Mouse (Mus musculus): ENCODE measurements around the gene Bbs2. TPM values are rescaled to one million over a fixed set of nuclear protein-coding genes. Genes with fewer than 3 reads are reported as not detected.

The Bbs2 gene
- total and polyA plus RNA-seq, 3 experiments, result 3.4 to 6.8 TPM; not detected in 1

DNA sequence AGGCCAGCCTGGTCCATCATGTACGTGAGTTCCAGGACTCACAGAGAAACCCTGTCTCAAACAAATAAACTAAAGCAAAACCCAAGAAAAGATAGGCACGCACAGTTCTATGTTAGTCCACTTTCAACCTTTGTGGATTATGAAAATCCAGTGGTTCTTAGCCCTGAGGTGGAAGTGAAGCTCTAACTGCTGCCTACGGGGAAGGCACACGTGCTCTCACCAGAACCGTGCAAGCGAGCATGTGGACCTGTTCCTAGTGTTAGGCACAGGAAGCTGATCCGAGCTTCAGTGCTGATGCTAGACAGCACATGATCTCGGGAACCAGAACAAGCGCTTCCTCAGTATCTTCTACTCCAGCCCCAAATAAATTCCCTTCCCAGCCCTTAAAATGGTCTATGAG is 5.9 kb downstream of the Bbs2 start:
- Histone ChIP-seq H3K79me2 (ENCODE audit: control insufficient read depth, insufficient read depth, low read length, poor library complexity) (no peaks in the 10 kb centered on the region), H3K4me1 (ENCODE audit: control insufficient read depth in 1 of 2, insufficient read depth in 2 of 2, low read length in 2 of 2) (no peaks in the 10 kb centered on the region; a peak in 1 of 4 replicates), H3K36me3 (ENCODE audit: control insufficient read depth in 1 of 2, insufficient read depth in 2 of 2, low read length in 2 of 2) (peaks cover 0 to 5% of the 10 kb centered on the region in 2 experiments; a peak in 2 of 4 replicates), H3K4me3 (ENCODE audit: control insufficient read depth in 1 of 2, insufficient read depth in 1 of 2, low read depth in 2 of 2, low read length in 2 of 2) (no peak overlapping the region), H3K9ac (ENCODE audit: control insufficient read depth, low read depth, low read length, poor library complexity, severe bottlenecking) (no peak overlapping the region), H3K27ac (ENCODE audit: control insufficient read depth, low read depth, low read length) (no peak overlapping the region), H3K9me3 (replicated peaks; ENCODE audit: insufficient read depth, low read length) (no peaks in the 10 kb centered on the region), H3K27me3 (ENCODE audit: control insufficient read depth in 1 of 2, insufficient read depth in 2 of 2, low read length in 2 of 2) (no peaks in the 10 kb centered on the region)
- no peak for DNase-seq (ENCODE audit: low read depth, low spot score)
- TF ChIP-seq TAL1 (IDR thresholded peaks at IDR 0.05; ENCODE audit: low read length) (no peak), RAD21 (IDR thresholded peaks at IDR 0.05; ENCODE audit: low read depth, low read length) (no peak), NRF1 (IDR thresholded peaks at IDR 0.05; ENCODE audit: insufficient read depth, low read depth, low read length, poor library complexity, severe bottlenecking) (no peak), ZMIZ1 (IDR thresholded peaks at IDR 0.05; ENCODE audit: low read depth, low read length) (no peak), E2F4 (IDR thresholded peaks at IDR 0.05; ENCODE audit: borderline replicate concordance, low read depth, low read length) (no peak), POLR2AphosphoS5 (IDR thresholded peaks at IDR 0.05; ENCODE audit: borderline replicate concordance, low read depth, low read length) (no peak), MAZ (IDR thresholded peaks at IDR 0.05; ENCODE audit: low read depth, low read length) (no peak), ELF1 (IDR thresholded peaks at IDR 0.05; ENCODE audit: low read depth, low read length) (no peak), POLR2AphosphoS2 (IDR thresholded peaks at IDR 0.05; ENCODE audit: low read length) (no peak), MYC (IDR thresholded peaks at IDR 0.05; ENCODE audit: low read depth, low read length) (no peak), USF1 (IDR thresholded peaks at IDR 0.05; ENCODE audit: low read depth, low read length) (no peak), HCFC1 (IDR thresholded peaks at IDR 0.05; ENCODE audit: low read depth, low read length) (no peak), MYB (IDR thresholded peaks at IDR 0.05; ENCODE audit: low read depth, low read length) (no peak), CHD1 (IDR thresholded peaks at IDR 0.05; ENCODE audit: low read depth, low read length) (no peak), MEF2A (IDR thresholded peaks at IDR 0.05; ENCODE audit: extremely low read depth, insufficient replicate concordance, low read depth, low read length, poor library complexity, severe bottlenecking) (no peak), TCF12 (IDR thresholded peaks at IDR 0.05; ENCODE audit: low read depth, low read length) (no peak), CHD2 (IDR thresholded peaks at IDR 0.05; ENCODE audit: low read length) (no peak), ZKSCAN1 (IDR thresholded peaks at IDR 0.05; ENCODE audit: low read depth, low read length) (no peak)

DNA sequence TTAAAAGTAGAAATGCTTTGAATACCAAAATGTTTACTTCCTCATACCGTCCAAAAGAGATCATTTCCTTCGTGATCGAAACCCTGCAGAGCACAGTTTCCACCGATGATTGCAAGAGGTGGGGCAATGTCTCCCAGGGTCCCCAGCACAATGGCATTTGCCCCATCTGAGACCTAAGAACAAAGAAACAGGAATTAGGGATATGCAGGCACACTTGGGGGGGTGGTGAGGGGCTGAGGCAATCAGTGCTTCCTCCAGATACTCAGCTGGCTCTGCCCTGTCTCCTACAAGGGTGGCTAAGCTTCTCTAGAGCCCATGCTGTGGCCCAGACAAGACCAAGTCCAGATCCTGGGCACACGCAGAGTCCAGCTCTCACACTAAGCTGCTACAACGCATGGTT is 9.0 kb downstream of the Bbs2 start:
- Histone ChIP-seq H3K9ac (ENCODE audit: control insufficient read depth, low read depth, low read length, poor library complexity, severe bottlenecking) (no peak overlapping the region), H3K27me3 (ENCODE audit: control insufficient read depth in 1 of 2, insufficient read depth in 2 of 2, low read length in 2 of 2) (no peaks in the 10 kb centered on the region), H3K27ac (ENCODE audit: control insufficient read depth, low read depth, low read length) (no peak overlapping the region), H3K9me3 (replicated peaks; ENCODE audit: insufficient read depth, low read length) (no peaks in the 10 kb centered on the region), H3K36me3 (ENCODE audit: control insufficient read depth in 1 of 2, insufficient read depth in 2 of 2, low read length in 2 of 2) (no peaks in the 10 kb centered on the region), H3K79me2 (ENCODE audit: control insufficient read depth, insufficient read depth, low read length, poor library complexity) (no peaks in the 10 kb centered on the region), H3K4me1 (ENCODE audit: control insufficient read depth in 1 of 2, insufficient read depth in 2 of 2, low read length in 2 of 2) (no peaks in the 10 kb centered on the region; a peak in 1 of 4 replicates), H3K4me3 (ENCODE audit: control insufficient read depth in 1 of 2, insufficient read depth in 1 of 2, low read depth in 2 of 2, low read length in 2 of 2) (no peak overlapping the region)
- TF ChIP-seq CHD2 (IDR thresholded peaks at IDR 0.05; ENCODE audit: low read length) (no peak), TCF12 (IDR thresholded peaks at IDR 0.05; ENCODE audit: low read depth, low read length) (no peak), ZKSCAN1 (IDR thresholded peaks at IDR 0.05; ENCODE audit: low read depth, low read length) (no peak), RAD21 (IDR thresholded peaks at IDR 0.05; ENCODE audit: low read depth, low read length) (no peak)
- no peak for DNase-seq (ENCODE audit: low read depth, low spot score)
